ENCODE assay signal across 16 mouse cellular contexts in the genomic region with DNA sequence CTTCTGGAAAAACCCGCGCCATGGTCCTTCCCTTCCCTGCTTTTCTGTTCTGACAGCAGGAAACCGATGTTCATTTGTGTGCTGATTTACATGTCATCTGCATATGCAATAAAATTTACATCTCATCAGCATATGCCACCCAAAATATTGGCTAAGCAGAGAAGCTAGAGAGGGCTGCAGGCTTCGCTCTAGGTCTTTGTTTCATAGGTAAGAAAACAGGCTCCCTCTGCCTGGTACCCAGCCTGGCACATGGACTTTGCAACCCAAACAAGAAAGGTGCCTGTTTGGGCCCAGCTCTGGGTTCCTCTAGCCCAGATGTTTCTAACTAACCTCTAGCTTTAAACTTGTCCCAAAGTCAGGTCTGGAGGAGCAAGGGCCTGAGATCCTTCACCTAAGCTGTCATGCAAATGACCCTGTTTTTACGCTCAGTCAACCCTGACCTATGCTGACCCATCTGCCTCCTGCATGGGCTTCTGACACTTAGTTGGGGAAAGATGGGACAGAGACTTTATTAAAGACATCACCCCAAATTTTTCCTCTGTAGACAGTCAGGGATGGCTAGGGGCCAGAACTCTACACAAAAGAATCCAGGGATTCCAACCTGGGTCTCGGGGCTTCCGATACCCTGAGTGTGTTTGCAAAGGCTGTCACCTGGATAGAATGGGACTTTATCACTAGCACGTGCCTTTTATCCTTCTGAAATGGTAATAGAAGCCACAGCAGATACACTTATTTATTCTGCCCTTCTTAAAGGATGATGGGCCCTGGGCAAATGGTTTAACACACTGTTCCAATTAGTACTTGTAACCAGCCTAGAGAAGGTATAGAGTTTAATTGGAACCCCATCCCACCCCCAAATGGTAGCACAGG. TPM values are rescaled to one million over a fixed set of nuclear protein-coding genes. Genes with fewer than 3 reads are reported as not detected.
A peak's percentile ranks its signal among the peaks of the same experiment; 100 is the strongest.
DNase-seq lines count a peak whose midpoint lies in the region; ATAC-seq and TF ChIP-seq lines count a peak whose summit lies in the region.
"Had no signal": no experiment of that assay in that cellular context is flagged by ENCODE, and none has a peak within 500 bp of the region (broad histone marks: within the 10 kb centered on the region; RNA-seq: fewer than 3 reads in every experiment).

No protein-coding gene starts in this region.

- no peak overlapping the region for H3K4me3 ChIP-seq in forebrain, embryonic 13.5 days
- no peak overlapping the region for H3K4me3 ChIP-seq in forebrain, embryonic 10.5 days
- 0 out of 2 replicates have a peak overlapping the region, but pooled peaks have one; percentile 2 for H3K4me3 ChIP-seq in heart, embryonic 15.5 days
- peak overlapping the region; percentile 6; the same call in 1 of the 2 replicates for H3K4me3 ChIP-seq in spleen, adult 2 months (ENCODE audit: extremely low read depth, insufficient read depth, insufficient read length)
- H3K4me3 ChIP-seq in hindbrain, embryonic 16.5 days (ENCODE audit: low read length) = no peak overlapping the region
- H3K4me3 ChIP-seq: midbrain, embryonic 15.5 days; neural tube, embryonic 13.5 days had no signal

- no peak for TF ChIP-seq POLR2A in spleen, adult 2 months (IDR thresholded peaks at IDR 0.05; ENCODE audit: low read depth, low read length)

- no peak for TF ChIP-seq CTCF in spleen, adult 2 months (IDR thresholded peaks at IDR 0.05; ENCODE audit: extremely low read depth, insufficient read depth, insufficient read length, insufficient replicate concordance)

- H3K27ac ChIP-seq in forebrain, embryonic 13.5 days = no peak overlapping the region
- no peak overlapping the region for H3K27ac ChIP-seq in forebrain, embryonic 10.5 days
- H3K27ac ChIP-seq in heart, embryonic 15.5 days = no peak overlapping the region
- H3K27ac ChIP-seq in spleen, adult 2 months (ENCODE audit: insufficient read depth, low read length) = peak overlapping the region; percentile 45
- no peak overlapping the region for H3K27ac ChIP-seq in hindbrain, embryonic 16.5 days (ENCODE audit: low read depth, low read length)
- H3K27ac ChIP-seq: midbrain, embryonic 15.5 days; neural tube, embryonic 13.5 days had no signal

- DNase-seq in forebrain, embryonic 10.5 days (ENCODE audit: extremely low spot score, low spot score) = no peak
- no peak for DNase-seq in heart, postnatal 25 days (ENCODE audit: low spot score)
- no peak for DNase-seq in spleen, adult 2 months (ENCODE audit: low read depth in 1 of 2, low spot score in 2 of 2)
- DNase-seq in spleen, postnatal 14 days (ENCODE audit: low spot score in 2 of 2) = no peak
- peak; percentile 51 for DNase-seq in thymus, postnatal 14 days
- DNase-seq: adrenal gland, postnatal 25 days; cerebellum, adult 11-12 months; kidney, adult 11 months; lung, postnatal 36 days; retina, postnatal 1 day had no signal

- 71% methylated on average over 8 of the region's 8 CpGs for WGBS in forebrain, embryonic 13.5 days
- 74% methylated on average over 8 of the region's 8 CpGs for WGBS in forebrain, embryonic 10.5 days
- WGBS in heart, embryonic 15.5 days = 78% methylated on average over 8 of the region's 8 CpGs
- WGBS in spleen, adult 2 months = 51% methylated on average over 8 of the region's 8 CpGs
- WGBS in hindbrain, embryonic 16.5 days = 57% methylated on average over 8 of the region's 8 CpGs

- ATAC-seq in forebrain, embryonic 13.5 days = peak; percentile 21; the same call in 1 of the 2 replicates
- ATAC-seq in heart, embryonic 15.5 days (replicated peaks; ENCODE audit: insufficient number of reproducible peaks, insufficient read depth, low FRiP score, low read depth) = no peak
- no peak for ATAC-seq in hindbrain, embryonic 16.5 days
- ATAC-seq: midbrain, embryonic 15.5 days had no signal

- H3K9ac ChIP-seq in forebrain, embryonic 13.5 days = no peak overlapping the region
- H3K9ac ChIP-seq in heart, embryonic 15.5 days = no peak overlapping the region
- H3K9ac ChIP-seq in hindbrain, embryonic 16.5 days (ENCODE audit: low read depth, low read length) = no peak overlapping the region
- H3K9ac ChIP-seq: midbrain, embryonic 15.5 days; neural tube, embryonic 13.5 days had no signal

- peaks cover 70% of the 10 kb centered on the region for H3K27me3 ChIP-seq in forebrain, embryonic 13.5 days
- peaks cover 76% of the 10 kb centered on the region for H3K27me3 ChIP-seq in forebrain, embryonic 10.5 days (ENCODE audit: poor library complexity, severe bottlenecking)
- peaks cover 11% of the 10 kb centered on the region; the same call in 1 of the 2 replicates for H3K27me3 ChIP-seq in heart, embryonic 15.5 days
- no peaks in the 10 kb centered on the region for H3K27me3 ChIP-seq in spleen, adult 2 months (ENCODE audit: control insufficient read depth, insufficient read depth, low read length)
- peaks cover 13% of the 10 kb centered on the region for H3K27me3 ChIP-seq in hindbrain, embryonic 16.5 days (replicated peaks; ENCODE audit: control insufficient read depth, insufficient read depth, low read length)

- no peaks in the 10 kb centered on the region for H3K36me3 ChIP-seq in forebrain, embryonic 13.5 days (ENCODE audit: poor library complexity, severe bottlenecking)
- no peaks in the 10 kb centered on the region for H3K36me3 ChIP-seq in forebrain, embryonic 10.5 days (replicated peaks)
- no peaks in the 10 kb centered on the region for H3K36me3 ChIP-seq in heart, embryonic 15.5 days
- peaks cover 4% of the 10 kb centered on the region; the same call in 1 of the 2 replicates for H3K36me3 ChIP-seq in spleen, adult 2 months (ENCODE audit: control insufficient read depth, insufficient read depth, low read length)
- H3K36me3 ChIP-seq in hindbrain, embryonic 16.5 days (ENCODE audit: control insufficient read depth, insufficient read depth, low read length) = no peaks in the 10 kb centered on the region
- H3K36me3 ChIP-seq: midbrain, embryonic 15.5 days; neural tube, embryonic 13.5 days had no signal

- H3K4me1 ChIP-seq in forebrain, embryonic 13.5 days = peaks cover 11% of the 10 kb centered on the region
- H3K4me1 ChIP-seq in forebrain, embryonic 10.5 days = peaks cover 27% of the 10 kb centered on the region
- peaks cover 39% of the 10 kb centered on the region for H3K4me1 ChIP-seq in heart, embryonic 15.5 days (replicated peaks)
- peaks cover 50% of the 10 kb centered on the region; the same call in 1 of the 2 replicates for H3K4me1 ChIP-seq in spleen, adult 2 months (ENCODE audit: control insufficient read depth, insufficient read depth, insufficient read length)
- peaks cover 8% of the 10 kb centered on the region for H3K4me1 ChIP-seq in hindbrain, embryonic 16.5 days (ENCODE audit: control insufficient read depth, insufficient read depth, low read depth, low read length)

- intact Hi-C loops in heart, postnatal 25 days (cut with DNase I) = no loop called here

- no peaks in the 10 kb centered on the region for H3K9me3 ChIP-seq in forebrain, embryonic 13.5 days (replicated peaks)
- H3K9me3 ChIP-seq in forebrain, embryonic 10.5 days = no peaks in the 10 kb centered on the region
- H3K9me3 ChIP-seq in heart, embryonic 15.5 days (replicated peaks) = no peaks in the 10 kb centered on the region
- no peaks in the 10 kb centered on the region for H3K9me3 ChIP-seq in hindbrain, embryonic 16.5 days (ENCODE audit: control insufficient read depth, low read length)
- H3K9me3 ChIP-seq: midbrain, embryonic 15.5 days; neural tube, embryonic 13.5 days had no signal

- no peak overlapping the region for H3K4me2 ChIP-seq in forebrain, embryonic 13.5 days
- H3K4me2 ChIP-seq in heart, embryonic 15.5 days = peak overlapping the region; percentile 47
- H3K4me2 ChIP-seq in hindbrain, embryonic 16.5 days (ENCODE audit: low read length) = no peak overlapping the region
- H3K4me2 ChIP-seq: midbrain, embryonic 15.5 days; neural tube, embryonic 13.5 days had no signal

RNA-seq across cellular contexts. Expression of a gene that starts 2.2 kb away (rescaled TPM):
- polyA plus RNA-seq in forebrain, embryonic 13.5 days (2015; fragmentation: Nextera tagmentation; extraction: Ambion mirVana) = 1.4 and 2.8 TPM in 2 replicates
- polyA plus RNA-seq in forebrain, embryonic 10.5 days (2016; fragmentation: Nextera tagmentation; extraction: Ambion mirVana) = 6.7 and 7.3 TPM in 2 replicates
- polyA plus RNA-seq in heart, embryonic 15.5 days (2015; fragmentation: Nextera tagmentation; extraction: Ambion mirVana) = 29.4 and 31.8 TPM in 2 replicates
- 10 to 100 TPM; 20.6 to 21.9 TPM for total RNA-seq in heart, postnatal 25 days (2021)
- 28.3 and 30.4 TPM in 2 replicates for polyA plus RNA-seq in spleen, adult 2 months (2012; rRNA removed)
- 3.7 and 3.9 TPM in 2 replicates for polyA plus RNA-seq in hindbrain, embryonic 16.5 days (2015; fragmentation: Nextera tagmentation; extraction: Ambion mirVana)

RNA-seq across cellular contexts. Expression of a gene that starts 3.0 kb away (rescaled TPM):
- polyA plus RNA-seq in forebrain, embryonic 13.5 days (2015; fragmentation: Nextera tagmentation; extraction: Ambion mirVana) = 0.96 and 1.5 TPM in 2 replicates
- polyA plus RNA-seq in forebrain, embryonic 10.5 days (2016; fragmentation: Nextera tagmentation; extraction: Ambion mirVana) = 2.3 and 4.6 TPM in 2 replicates
- 13.0 and 22.0 TPM in 2 replicates for polyA plus RNA-seq in heart, embryonic 15.5 days (2015; fragmentation: Nextera tagmentation; extraction: Ambion mirVana)
- total RNA-seq in heart, postnatal 25 days (2021) = 10 to 100 TPM in 1 of 2 experiments, 1 to 10 TPM in 1; 8.8 to 10.4 TPM
- polyA plus RNA-seq in spleen, adult 2 months (2012; rRNA removed) = 166 and 238 TPM in 2 replicates
- polyA plus RNA-seq in hindbrain, embryonic 16.5 days (2015; fragmentation: Nextera tagmentation; extraction: Ambion mirVana) = 2.4 and 2.6 TPM in 2 replicates

RNA-seq across cellular contexts. Expression of a gene that starts 14.9 kb away (rescaled TPM):
- polyA plus RNA-seq in forebrain, embryonic 13.5 days (2015; fragmentation: Nextera tagmentation; extraction: Ambion mirVana) = not detected in 2 replicates
- not detected in 2 replicates for polyA plus RNA-seq in forebrain, embryonic 10.5 days (2016; fragmentation: Nextera tagmentation; extraction: Ambion mirVana)
- 4.5 and 5.3 TPM in 2 replicates for polyA plus RNA-seq in heart, embryonic 15.5 days (2015; fragmentation: Nextera tagmentation; extraction: Ambion mirVana)
- total RNA-seq in heart, postnatal 25 days (2021) = 100 to 1,000 TPM; 174 to 181 TPM
- 34.5 and 42.5 TPM in 2 replicates for polyA plus RNA-seq in spleen, adult 2 months (2012; rRNA removed)
- 0.54 TPM in 1 of 2 replicates, not detected in the other for polyA plus RNA-seq in hindbrain, embryonic 16.5 days (2015; fragmentation: Nextera tagmentation; extraction: Ambion mirVana)
- polyA plus RNA-seq: hindbrain, embryonic 11.5 days; midbrain, embryonic 15.5 days; neural tube, embryonic 13.5 days had no signal

Comparison
In these comparisons a context has a peak if more than half of its experiments do, and no peak if none do; other contexts are left out.
1. H3K4me3 ChIP-seq: peak in heart, embryonic 15.5 days (single experiment) and spleen, adult 2 months (single experiment); none in forebrain, embryonic 13.5 days (single experiment), forebrain, embryonic 10.5 days (single experiment) and hindbrain, embryonic 16.5 days (single experiment).